Mouse (Mus musculus) neural tube, embryonic 14.5 days (tissue): Measurements from ENCODE around the gene Nmral1. TPM values are rescaled to one million over a fixed set of nuclear protein-coding genes. Genes with fewer than 3 reads are reported as not detected.

Experiments used
- ATAC-seq: fragments of 200-750 bp; cut with Nextera tagmentation; 2 replicates; pipeline ENCODE4 v1.8.0; 2017; ENCODE audit warnings: low read depth, mild to moderate bottlenecking, moderate TSS enrichment, moderate library complexity
- H3K27ac ChIP-seq: fragments of 300-500 bp; sonication (generic); 2 replicates; pipeline ENCODE4 v1.5.1; 2014; ENCODE audit warnings: low read depth, mild to moderate bottlenecking, control low read depth, low read length, moderate library complexity, mixed read lengths
- H3K27me3 ChIP-seq: fragments of 300-500 bp; sonication (generic); 2 replicates; pipeline ENCODE4 v1.6.1; 2014; ENCODE audit warnings: low read length; ENCODE audit not compliant: control insufficient read depth, insufficient read depth
- H3K36me3 ChIP-seq: fragments of 300-500 bp; sonication (generic); 2 replicates; pipeline ENCODE4 v1.6.1; 2014; ENCODE audit warnings: low read length, mixed read lengths; ENCODE audit not compliant: control insufficient read depth, insufficient read depth
- H3K4me1 ChIP-seq: fragments of 300-500 bp; sonication (generic); 2 replicates; pipeline ENCODE4 v1.6.1; 2014; ENCODE audit warnings: low read length; ENCODE audit not compliant: control insufficient read depth, insufficient read depth
- H3K4me2 ChIP-seq: fragments of 300-500 bp; sonication (generic); 2 replicates; pipeline ENCODE4 v1.6.1; 2014; ENCODE audit warnings: mild to moderate bottlenecking, low read depth, low read length, control low read depth
- H3K4me3 ChIP-seq: fragments of 300-500 bp; sonication (generic); 2 replicates; pipeline ENCODE4 v1.5.1; 2014; ENCODE audit warnings: low read depth, low read length, control low read depth, mixed read lengths
- H3K9ac ChIP-seq: fragments of 300-500 bp; sonication (generic); replicated peaks from 2 replicates; pipeline ENCODE4 v1.6.1; 2014; ENCODE audit warnings: low read depth, mild to moderate bottlenecking, control low read depth, low read length, mixed read lengths
- H3K9me3 ChIP-seq: fragments of 300-500 bp; sonication (generic); 2 replicates; pipeline ENCODE4 v1.6.1; 2016; ENCODE audit warnings: low read length; ENCODE audit not compliant: control insufficient read depth
- WGBS: fragments of 180-500 bp; shearing (Covaris S2); extraction: QIAGEN DNeasy Blood & Tissue Kit; methylation state at CpG from one replicate; pipeline ENCODE4 v1.1.7; 2014; 5-methylcytosine and 5-hydroxymethylcytosine counted together
- polyA plus RNA-seq: library from polyadenylated mRNA; unstranded; fragments of >200 nt; fragmentation: Nextera tagmentation; extraction: Ambion mirVana; gene quantifications from 2 replicates; pipeline ENCODE4 v1.2.1, GENCODE M21; 2014

Gene Nmral1
- polyA plus RNA-seq, 1 experiment from 2014 or later, result 63.7 TPM

DNA sequence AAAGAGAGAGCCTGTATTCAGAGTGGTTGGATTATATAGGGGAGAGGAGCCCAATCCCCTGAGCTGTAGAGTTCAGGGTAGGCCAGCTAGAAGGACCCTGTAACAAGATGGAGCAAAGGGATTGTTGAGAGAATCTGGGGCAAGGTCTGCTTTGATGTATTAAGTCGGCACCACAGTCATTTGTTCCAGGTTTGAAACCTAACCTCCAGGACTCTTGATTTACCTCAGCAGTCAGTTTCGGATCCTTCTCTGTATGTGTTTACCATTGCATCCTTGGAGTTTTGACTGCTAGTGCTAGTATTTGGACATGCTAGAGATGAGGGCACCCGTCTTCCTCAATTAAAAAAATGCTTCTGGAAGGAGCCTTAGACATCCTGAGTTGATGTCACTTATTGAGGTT lies 33.0 kb upstream of the Nmral1 start:
- no peak overlapping the region for H3K4me2 ChIP-seq
- no peaks in the 10 kb centered on the region for H3K36me3 ChIP-seq
- WGBS, result over 99% methylated on average over 3 of the region's 3 CpGs
- no peaks in the 10 kb centered on the region for H3K27me3 ChIP-seq
- no peaks in the 10 kb centered on the region for H3K4me1 ChIP-seq
- no peak overlapping the region for H3K4me3 ChIP-seq
- ATAC-seq, result no peak
- H3K27ac ChIP-seq, result no peak overlapping the region
- H3K9me3 ChIP-seq, result no peaks in the 10 kb centered on the region
- H3K9ac ChIP-seq, result no peak overlapping the region

DNA sequence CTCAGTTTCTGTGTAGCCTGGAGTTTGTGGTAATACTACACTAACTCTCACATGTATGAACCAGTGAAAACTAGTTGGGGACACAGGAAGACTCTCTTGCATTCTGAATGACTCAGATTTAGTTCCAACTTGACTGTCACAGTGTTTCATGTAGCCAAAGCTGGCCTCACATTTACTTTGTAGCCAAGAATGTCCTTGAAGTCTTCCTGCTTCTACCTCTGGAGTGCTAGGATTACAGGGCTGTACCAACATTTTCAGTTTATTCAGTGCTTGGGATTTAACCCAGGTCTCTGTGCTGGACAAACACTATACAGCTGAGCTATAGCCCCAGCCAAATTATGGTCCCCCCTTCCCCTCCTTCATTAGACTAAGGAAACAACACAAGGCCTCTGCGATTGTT lies 23.0 kb upstream of the Nmral1 start:
- 100% methylated on average over 1 of the region's 1 CpGs for WGBS
- no peaks in the 10 kb centered on the region for H3K27me3 ChIP-seq
- H3K4me1 ChIP-seq, result no peaks in the 10 kb centered on the region
- H3K9ac ChIP-seq, result no peak overlapping the region
- ATAC-seq, result no peak
- H3K4me3 ChIP-seq, result no peak overlapping the region
- no peak overlapping the region for H3K4me2 ChIP-seq
- H3K27ac ChIP-seq, result no peak overlapping the region
- no peaks in the 10 kb centered on the region for H3K9me3 ChIP-seq
- H3K36me3 ChIP-seq, result no peaks in the 10 kb centered on the region

GRCm38 (mm10) chr16:4739994-4740393 lies 20.8 kb upstream of the Nmral1 start:
- Histone ChIP-seq H3K27me3 (no peaks in the 10 kb centered on the region), H3K36me3 (no peaks in the 10 kb centered on the region), H3K9ac (no peak overlapping the region), H3K4me3 (no peak overlapping the region), H3K4me1 (no peaks in the 10 kb centered on the region), H3K4me2 (no peak overlapping the region), H3K9me3 (no peaks in the 10 kb centered on the region), H3K27ac (no peak overlapping the region)
- ATAC-seq, result no peak
- WGBS, result 84% methylated on average over 2 of the region's 2 CpGs

- Histone ChIP-seq H3K9ac (no peak overlapping the region), H3K27ac (no peak overlapping the region), H3K36me3 (no peaks in the 10 kb centered on the region), H3K9me3 (no peaks in the 10 kb centered on the region), H3K4me3 (no peak overlapping the region), H3K4me2 (no peak overlapping the region), H3K27me3 (no peaks in the 10 kb centered on the region), H3K4me1 (no peaks in the 10 kb centered on the region)
- ATAC-seq, result no peak
- 87% methylated on average over 2 of the region's 2 CpGs for WGBS
Observed at GRCm38 (mm10) chr16:4736262-4736661, 17.1 kb upstream of the Nmral1 start.

DNA sequence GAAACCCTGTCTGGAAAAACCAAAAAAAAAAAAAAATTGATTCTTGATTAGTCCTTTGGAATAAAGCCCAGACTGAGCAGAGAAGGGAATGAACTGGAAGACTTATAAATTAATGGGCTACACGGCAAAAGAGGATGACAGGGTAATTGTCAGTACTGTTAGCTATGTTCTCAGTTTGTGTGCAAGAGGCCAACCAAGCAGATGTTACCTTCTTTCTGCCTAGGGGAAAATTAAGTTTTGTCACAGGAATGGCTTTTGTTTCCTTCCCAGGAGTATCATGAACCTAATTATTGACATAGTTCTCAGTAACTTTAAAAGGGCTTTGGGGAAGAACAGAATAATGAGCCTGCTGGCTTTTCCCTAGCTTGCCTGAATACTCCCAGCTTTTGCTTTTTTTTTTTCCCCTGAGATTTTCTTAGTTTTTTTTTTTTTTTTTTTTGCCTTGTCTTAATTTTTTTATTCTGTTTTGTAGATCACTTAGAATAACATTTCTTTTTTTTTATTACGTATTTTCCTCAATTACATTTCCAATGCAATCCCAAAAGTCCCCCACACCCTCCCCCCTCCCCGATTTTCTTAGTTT lies 11.7 kb upstream of the Nmral1 start:
- no peak for ATAC-seq
- H3K9me3 ChIP-seq, result no peaks in the 10 kb centered on the region
- H3K4me1 ChIP-seq, result peaks cover 4% of the 10 kb centered on the region; the same call in 1 of the 2 replicates
- no peak overlapping the region for H3K4me2 ChIP-seq
- H3K27ac ChIP-seq, result no peak overlapping the region
- H3K36me3 ChIP-seq, result no peaks in the 10 kb centered on the region
- 64% methylated on average over 3 of the region's 3 CpGs for WGBS
- no peak overlapping the region for H3K9ac ChIP-seq
- no peaks in the 10 kb centered on the region for H3K27me3 ChIP-seq
- no peak overlapping the region for H3K4me3 ChIP-seq

DNA sequence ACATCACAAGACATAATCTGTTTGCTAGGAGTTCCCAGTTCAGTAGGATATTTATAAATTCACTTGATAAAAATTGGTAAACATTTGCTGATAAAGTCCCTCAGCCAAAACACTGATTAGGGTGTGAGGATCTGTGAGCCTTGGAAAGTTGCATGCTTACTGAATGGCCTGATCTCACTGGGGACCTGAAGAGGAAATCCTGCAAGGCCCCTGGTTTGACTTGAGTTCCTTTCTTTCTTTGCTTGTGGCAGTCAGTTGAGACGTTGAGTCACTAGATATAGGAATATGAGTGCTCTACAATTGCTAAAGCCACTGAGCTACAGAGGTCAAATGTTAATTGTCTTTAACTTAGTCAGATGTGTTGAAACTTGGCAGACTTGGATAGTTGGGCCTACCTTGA lies 8.8 kb upstream of the Nmral1 start:
- Histone ChIP-seq H3K4me1 (peaks cover 4% of the 10 kb centered on the region; the same call in 1 of the 2 replicates), H3K36me3 (no peaks in the 10 kb centered on the region), H3K27ac (no peak overlapping the region), H3K9me3 (no peaks in the 10 kb centered on the region), H3K27me3 (no peaks in the 10 kb centered on the region), H3K4me3 (no peak overlapping the region; the same call in 1 of the 2 replicates), H3K4me2 (no peak overlapping the region), H3K9ac (no peak overlapping the region)
- WGBS, result 67% methylated on average over 1 of the region's 1 CpGs
- ATAC-seq, result no peak

- Histone ChIP-seq H3K4me1 (peaks cover 4% of the 10 kb centered on the region; the same call in 1 of the 2 replicates), H3K4me3 (peak overlapping the region; percentile 87; the same call in 1 of the 2 replicates), H3K27ac (no peak overlapping the region), H3K9ac (no peak overlapping the region), H3K36me3 (no peaks in the 10 kb centered on the region), H3K27me3 (no peaks in the 10 kb centered on the region), H3K9me3 (no peaks in the 10 kb centered on the region), H3K4me2 (peak overlapping the region; percentile 91; the same call in 1 of the 2 replicates)
- 92% methylated on average over 1 of the region's 1 CpGs for WGBS
- ATAC-seq, result no peak
Observed at GRCm38 (mm10) chr16:4727526-4727925, 8.4 kb upstream of the Nmral1 start.

- Histone ChIP-seq H3K4me3 (peak overlapping the region; percentile 87), H3K4me2 (peak overlapping the region; percentile 91), H3K9ac (peak overlapping the region; percentile 88), H3K27ac (peak overlapping the region; percentile 75), H3K27me3 (no peaks in the 10 kb centered on the region), H3K36me3 (no peaks in the 10 kb centered on the region), H3K9me3 (no peaks in the 10 kb centered on the region), H3K4me1 (peaks cover 4% of the 10 kb centered on the region; the same call in 1 of the 2 replicates)
- 2% methylated on average over 40 of the region's 40 CpGs for WGBS
- ATAC-seq, result no peak; the same call in none of the 2 replicates
Observed at GRCm38 (mm10) chr16:4726528-4727128, 7.5 kb upstream of the Nmral1 start.

DNA sequence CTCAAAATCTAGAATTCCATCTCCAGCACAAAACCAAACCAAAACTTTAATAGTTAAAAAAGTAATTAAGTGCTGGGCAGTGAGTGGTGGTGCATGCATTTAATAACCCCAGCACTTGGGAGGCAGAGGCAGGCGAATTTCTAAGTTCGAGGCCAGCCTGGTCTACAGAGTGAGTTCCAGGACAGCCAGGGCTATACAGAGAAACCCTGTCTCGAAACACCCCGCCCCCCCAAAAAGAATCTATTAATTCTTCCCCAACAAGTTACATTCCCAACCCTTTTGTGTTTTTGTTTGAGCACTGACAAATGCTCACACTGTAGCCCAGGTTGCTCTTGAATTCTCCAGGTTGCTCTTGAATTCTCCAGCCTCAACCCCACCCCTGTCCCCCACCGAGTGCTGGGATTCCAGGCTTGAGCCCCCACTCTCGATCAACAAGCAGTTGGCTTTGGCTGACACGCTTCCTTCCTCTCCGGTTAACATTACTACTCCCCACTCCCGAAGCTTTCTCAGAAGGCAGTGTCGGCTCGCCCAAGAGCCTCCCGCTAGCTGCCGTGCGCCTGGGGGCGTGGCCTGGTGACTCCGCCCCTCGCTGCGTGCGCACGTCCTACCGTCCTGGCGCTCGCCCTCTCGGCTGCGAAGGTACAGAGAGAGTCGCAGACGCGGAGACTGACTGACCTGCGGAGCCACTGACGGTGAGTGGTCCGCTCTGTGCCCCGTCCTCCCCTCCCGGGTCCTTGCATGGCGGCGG lies 6.8 kb upstream of the Nmral1 start, which contains the start of gene Hmox2:
TSS of gene Hmox2 (plus strand) at position 582 of the 748 bp plus-strand sequence.
- Histone ChIP-seq H3K9me3 (no peaks in the 10 kb centered on the region), H3K9ac (peak within 1 kb of the TSS; percentile 88), H3K27me3 (no peaks in the 10 kb centered on the region), H3K4me1 (peaks cover 4% of the 10 kb centered on the region; the same call in 1 of the 2 replicates), H3K36me3 (no peaks in the 10 kb centered on the region), H3K4me3 (peak within 1 kb of the TSS; percentile 87), H3K4me2 (peak within 1 kb of the TSS; percentile 91), H3K27ac (peak within 1 kb of the TSS; percentile 75)
- 4% methylated on average over 35 of the region's 35 CpGs for WGBS
- ATAC-seq, result peak; percentile 96
